Mouse (Mus musculus) embryonic facial prominence, embryonic 13.5 days (tissue): ENCODE measurements around the gene Camk1g. TPM values are rescaled to one million over a fixed set of nuclear protein-coding genes. Genes with fewer than 3 reads are reported as not detected.

Experiments
- ATAC-seq: fragments of 200-750 bp; cut with Nextera tagmentation; 2 replicates; pipeline ENCODE4 v1.8.0; 2017; ENCODE audit warnings: low read depth; ENCODE audit not compliant: insufficient number of reproducible peaks, insufficient read depth, low FRiP score, low TSS enrichment
- H3K27ac ChIP-seq: fragments of 300-500 bp; sonication (generic); 2 replicates; pipeline ENCODE4 v1.5.1; 2015; ENCODE audit warnings: moderate library complexity, mild to moderate bottlenecking, inconsistent platforms
- H3K27me3 ChIP-seq: fragments of 300-500 bp; sonication (generic); 2 replicates; pipeline ENCODE4 v1.6.1; 2015; ENCODE audit warnings: mild to moderate bottlenecking, inconsistent platforms
- H3K36me3 ChIP-seq: fragments of 300-500 bp; sonication (generic); 2 replicates; pipeline ENCODE4 v1.6.1; 2015; ENCODE audit warnings: mild to moderate bottlenecking, inconsistent platforms
- H3K4me1 ChIP-seq: fragments of 300-500 bp; sonication (generic); 2 replicates; pipeline ENCODE4 v1.6.1; 2015; ENCODE audit warnings: inconsistent platforms
- H3K4me2 ChIP-seq: fragments of 300-500 bp; sonication (generic); 2 replicates; pipeline ENCODE4 v1.6.1; 2015; ENCODE audit warnings: moderate library complexity, mild to moderate bottlenecking, inconsistent platforms
- H3K4me3 ChIP-seq: fragments of 300-500 bp; sonication (generic); 2 replicates; pipeline ENCODE4 v1.5.1; 2015; ENCODE audit warnings: mild to moderate bottlenecking, inconsistent platforms
- H3K9ac ChIP-seq: fragments of 300-500 bp; sonication (generic); 2 replicates; pipeline ENCODE4 v1.6.1; 2015; ENCODE audit warnings: mild to moderate bottlenecking, inconsistent platforms
- H3K9me3 ChIP-seq: fragments of 300-500 bp; sonication (generic); 2 replicates; pipeline ENCODE4 v1.6.1; 2016; ENCODE audit warnings: inconsistent platforms
- WGBS: fragments of 180-500 bp; shearing (Covaris S2); methylation state at CpG from one replicate; pipeline ENCODE4 v1.1.7; 2015; ENCODE audit warnings: mixed read lengths; 5-methylcytosine and 5-hydroxymethylcytosine counted together
- polyA plus RNA-seq: library from polyadenylated mRNA; unstranded; fragments of >200 nt; fragmentation: Nextera tagmentation; extraction: Ambion mirVana; gene quantifications from 2 replicates; pipeline ENCODE4 v1.2.1, GENCODE M21; 2015

The Camk1g gene
- polyA plus RNA-seq, 1 experiment from 2014 or later, result 23.7 TPM

- no peak overlapping the region for H3K27ac ChIP-seq
- peak overlapping the region; percentile 78 for H3K9ac ChIP-seq
- 38% methylated on average over 8 of the region's 8 CpGs for WGBS
- H3K27me3 ChIP-seq, result no peaks in the 10 kb centered on the region
- H3K4me2 ChIP-seq, result peak overlapping the region; percentile 89
- no peak for ATAC-seq
- H3K9me3 ChIP-seq, result no peaks in the 10 kb centered on the region
- no peaks in the 10 kb centered on the region for H3K36me3 ChIP-seq
- H3K4me1 ChIP-seq, result peaks cover 34% of the 10 kb centered on the region
- peak overlapping the region; percentile 59 for H3K4me3 ChIP-seq
Measured at GRCm38 (mm10) chr1:193369091-193369490, 1.0 kb downstream of the Camk1g start.

GRCm38 (mm10) chr1:193368055-193368454 lies 2.0 kb downstream of the Camk1g start:
- no peak overlapping the region for H3K27ac ChIP-seq
- peak overlapping the region; percentile 7; the same call in 1 of the 2 replicates for H3K4me3 ChIP-seq
- peaks cover 34% of the 10 kb centered on the region for H3K4me1 ChIP-seq
- H3K27me3 ChIP-seq, result no peaks in the 10 kb centered on the region
- H3K9ac ChIP-seq, result peak overlapping the region; percentile 55; the same call in 1 of the 2 replicates
- peak overlapping the region; percentile 89 for H3K4me2 ChIP-seq
- H3K36me3 ChIP-seq, result no peaks in the 10 kb centered on the region
- no peaks in the 10 kb centered on the region for H3K9me3 ChIP-seq
- ATAC-seq, result no peak
- 30% methylated on average over 10 of the region's 10 CpGs for WGBS

GRCm38 (mm10) chr1:193363801-193364231 lies 6.3 kb downstream of the Camk1g start:
- no peak for ATAC-seq
- Histone ChIP-seq H3K27ac (no peak overlapping the region), H3K4me3 (no peak overlapping the region), H3K4me1 (peaks cover 16% of the 10 kb centered on the region), H3K9me3 (no peaks in the 10 kb centered on the region), H3K36me3 (peaks cover 30% of the 10 kb centered on the region), H3K27me3 (no peaks in the 10 kb centered on the region), H3K4me2 (no peak overlapping the region), H3K9ac (no peak overlapping the region)
- WGBS, result 68% methylated on average over 5 of the region's 5 CpGs

DNA sequence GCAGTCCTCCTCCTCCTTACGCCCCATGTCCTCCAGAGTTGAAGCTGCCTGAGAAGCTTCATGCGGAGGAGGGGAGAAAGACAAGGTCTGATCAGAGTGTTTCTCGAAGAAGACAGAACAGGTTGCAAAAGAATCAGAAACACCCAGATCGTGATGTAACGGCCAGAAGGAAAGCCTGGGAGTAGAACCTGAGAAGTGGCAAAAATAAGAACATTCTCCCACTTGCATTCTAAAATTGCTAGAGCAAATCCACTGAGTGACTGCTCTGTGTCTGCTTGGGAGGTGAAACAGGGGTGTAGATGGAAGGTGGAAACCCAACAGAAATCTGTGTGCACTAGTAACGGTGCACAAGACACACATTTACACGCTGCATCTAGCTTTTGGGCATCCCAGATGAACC lies 8.0 kb downstream of the Camk1g start:
- ATAC-seq, result no peak
- Histone ChIP-seq H3K4me2 (no peak overlapping the region), H3K9me3 (no peaks in the 10 kb centered on the region), H3K9ac (no peak overlapping the region), H3K36me3 (peaks cover 40% of the 10 kb centered on the region), H3K27me3 (no peaks in the 10 kb centered on the region), H3K4me3 (no peak overlapping the region), H3K27ac (no peak overlapping the region), H3K4me1 (no peaks in the 10 kb centered on the region)
- 86% methylated on average over 7 of the region's 7 CpGs for WGBS

- 64% methylated on average over 6 of the region's 6 CpGs for WGBS
- ATAC-seq, result no peak
Measured at GRCm38 (mm10) chr1:193361181-193361580, 8.9 kb downstream of the Camk1g start.

DNA sequence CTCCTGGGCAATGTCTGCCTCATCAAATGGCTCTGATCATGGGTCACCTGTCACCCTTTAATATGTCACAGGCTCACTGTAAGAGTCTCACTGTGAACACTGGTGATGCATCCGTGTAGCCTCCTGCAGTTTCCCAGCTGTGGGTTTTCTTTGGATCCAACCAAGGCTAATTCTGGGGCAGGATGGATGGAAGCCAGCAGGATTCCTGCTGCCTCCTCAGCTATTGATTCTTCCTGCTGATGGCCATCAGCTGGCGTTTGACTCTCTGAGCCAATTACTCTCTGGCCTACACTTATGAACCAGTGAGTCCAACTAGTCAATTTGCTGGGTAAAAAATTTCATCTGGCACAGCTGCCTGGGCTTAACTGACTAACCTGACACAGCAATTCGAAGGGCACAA lies 10.9 kb downstream of the Camk1g start:
- WGBS, result 73% methylated on average over 3 of the region's 3 CpGs
- ATAC-seq, result no peak
- Histone ChIP-seq H3K36me3 (peaks cover 57% of the 10 kb centered on the region), H3K4me3 (no peak overlapping the region), H3K9ac (no peak overlapping the region), H3K27me3 (no peaks in the 10 kb centered on the region), H3K4me1 (no peaks in the 10 kb centered on the region), H3K27ac (no peak overlapping the region), H3K9me3 (no peaks in the 10 kb centered on the region), H3K4me2 (no peak overlapping the region)

More at GRCm38 (mm10) chr1:193361181-193361580, 8.9 kb downstream of the Camk1g start:
- no peaks in the 10 kb centered on the region for H3K27me3 ChIP-seq
- H3K4me1 ChIP-seq, result no peaks in the 10 kb centered on the region
- H3K4me2 ChIP-seq, result no peak overlapping the region
- H3K9me3 ChIP-seq, result no peaks in the 10 kb centered on the region
- no peak overlapping the region for H3K27ac ChIP-seq
- no peak overlapping the region for H3K9ac ChIP-seq
- H3K4me3 ChIP-seq, result no peak overlapping the region
- peaks cover 44% of the 10 kb centered on the region for H3K36me3 ChIP-seq

DNA sequence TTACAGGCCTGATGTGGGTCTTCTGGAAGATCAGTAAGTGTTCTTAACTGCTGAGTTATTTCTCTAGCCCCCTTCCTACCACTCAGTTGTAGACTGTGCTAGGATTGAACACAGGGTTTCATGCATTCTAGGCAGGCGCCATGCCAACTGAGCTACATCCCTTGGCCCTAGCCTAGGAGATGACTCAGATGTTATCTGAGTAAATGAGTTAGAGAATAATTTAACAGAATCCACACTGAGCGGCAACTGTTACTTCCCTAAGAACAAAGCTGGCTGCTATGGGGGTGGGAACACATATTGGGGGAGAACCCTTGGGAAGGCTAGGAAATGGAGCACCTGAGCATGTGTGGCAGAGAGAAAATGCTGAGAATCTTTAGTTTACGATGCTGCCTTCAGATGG lies 18.5 kb downstream of the Camk1g start:
- peaks cover 85% of the 10 kb centered on the region for H3K36me3 ChIP-seq
- H3K27me3 ChIP-seq, result no peaks in the 10 kb centered on the region
- H3K27ac ChIP-seq, result no peak overlapping the region
- no peak for ATAC-seq
- H3K4me2 ChIP-seq, result no peak overlapping the region
- no peak overlapping the region for H3K4me3 ChIP-seq
- H3K4me1 ChIP-seq, result no peaks in the 10 kb centered on the region
- WGBS, result 87% methylated on average over 3 of the region's 3 CpGs
- H3K9me3 ChIP-seq, result no peaks in the 10 kb centered on the region
- no peak overlapping the region for H3K9ac ChIP-seq

DNA sequence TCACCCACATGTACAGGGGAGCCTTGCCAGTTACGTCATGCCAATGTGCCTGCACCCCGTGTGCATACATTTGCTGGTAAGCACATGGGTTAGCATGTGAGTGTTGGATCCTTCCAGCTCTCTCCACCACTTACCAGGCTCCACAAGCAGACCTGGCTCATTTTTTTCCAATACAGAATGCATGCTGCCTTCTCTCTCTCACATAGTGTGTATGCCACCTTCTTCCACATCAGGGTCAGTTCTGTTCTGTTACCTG lies 19.6 kb downstream of the Camk1g start:
- Histone ChIP-seq H3K9ac (no peak overlapping the region), H3K4me1 (no peaks in the 10 kb centered on the region), H3K4me3 (no peak overlapping the region), H3K4me2 (no peak overlapping the region), H3K27me3 (no peaks in the 10 kb centered on the region), H3K36me3 (peaks cover 77% of the 10 kb centered on the region), H3K9me3 (no peaks in the 10 kb centered on the region), H3K27ac (no peak overlapping the region)
- no peak for ATAC-seq
- WGBS, result 95% methylated on average over 2 of the region's 2 CpGs

GRCm38 (mm10) chr1:193349702-193350545 lies 20.2 kb downstream of the Camk1g start:
- peaks cover 74% of the 10 kb centered on the region for H3K36me3 ChIP-seq
- no peak overlapping the region for H3K4me2 ChIP-seq
- 84% methylated on average over 10 of the region's 10 CpGs for WGBS
- H3K9ac ChIP-seq, result no peak overlapping the region
- H3K4me3 ChIP-seq, result no peak overlapping the region
- no peak overlapping the region for H3K27ac ChIP-seq
- no peaks in the 10 kb centered on the region for H3K9me3 ChIP-seq
- H3K4me1 ChIP-seq, result peaks cover 3% of the 10 kb centered on the region; the same call in 1 of the 2 replicates
- H3K27me3 ChIP-seq, result no peaks in the 10 kb centered on the region
- ATAC-seq, result no peak

- Histone ChIP-seq H3K9me3 (no peaks in the 10 kb centered on the region), H3K36me3 (peaks cover 61% of the 10 kb centered on the region), H3K4me3 (no peak overlapping the region), H3K27me3 (no peaks in the 10 kb centered on the region), H3K4me2 (no peak overlapping the region), H3K4me1 (peaks cover 5% of the 10 kb centered on the region; the same call in 1 of the 2 replicates), H3K9ac (no peak overlapping the region), H3K27ac (no peak overlapping the region)
- 82% methylated on average over 9 of the region's 9 CpGs for WGBS
- no peak for ATAC-seq
Measured at GRCm38 (mm10) chr1:193348261-193348962, 21.7 kb downstream of the Camk1g start.

- peaks cover 5% of the 10 kb centered on the region; the same call in 1 of the 2 replicates for H3K4me1 ChIP-seq
- H3K4me2 ChIP-seq, result no peak overlapping the region
- WGBS, result 70% methylated on average over 3 of the region's 3 CpGs
- no peaks in the 10 kb centered on the region for H3K9me3 ChIP-seq
- H3K36me3 ChIP-seq, result peaks cover 47% of the 10 kb centered on the region
- H3K27me3 ChIP-seq, result no peaks in the 10 kb centered on the region
- H3K27ac ChIP-seq, result no peak overlapping the region
- ATAC-seq, result no peak
- H3K4me3 ChIP-seq, result no peak overlapping the region
- no peak overlapping the region for H3K9ac ChIP-seq
Measured at GRCm38 (mm10) chr1:193346908-193347307, 23.2 kb downstream of the Camk1g start.

GRCm38 (mm10) chr1:193344976-193345375 lies 25.1 kb downstream of the Camk1g start:
- no peak overlapping the region for H3K9ac ChIP-seq
- ATAC-seq, result no peak
- peaks cover 5% of the 10 kb centered on the region; the same call in 1 of the 2 replicates for H3K4me1 ChIP-seq
- no peaks in the 10 kb centered on the region for H3K9me3 ChIP-seq
- H3K4me2 ChIP-seq, result no peak overlapping the region
- peak overlapping the region; percentile 66; the same call in 1 of the 2 replicates for H3K27ac ChIP-seq
- peaks cover 31% of the 10 kb centered on the region for H3K36me3 ChIP-seq
- 5% methylated on average over 2 of the region's 2 CpGs for WGBS
- no peaks in the 10 kb centered on the region for H3K27me3 ChIP-seq
- no peak overlapping the region for H3K4me3 ChIP-seq
